Mouse (Mus musculus) cerebellum, adult 18-20 months (tissue): ENCODE measurements around the gene Cflar.
"Not testable (repeated sequence)": the region's sequence is repeated elsewhere in the genome, so short reads cannot be mapped to it uniquely, and the experiment has no call there.

Experiments
- DNase-seq, 2 experiments: peaks; one replicate each; pipeline ENCODE4 v3.0.0; 2021

Gene Cflar

DNA sequence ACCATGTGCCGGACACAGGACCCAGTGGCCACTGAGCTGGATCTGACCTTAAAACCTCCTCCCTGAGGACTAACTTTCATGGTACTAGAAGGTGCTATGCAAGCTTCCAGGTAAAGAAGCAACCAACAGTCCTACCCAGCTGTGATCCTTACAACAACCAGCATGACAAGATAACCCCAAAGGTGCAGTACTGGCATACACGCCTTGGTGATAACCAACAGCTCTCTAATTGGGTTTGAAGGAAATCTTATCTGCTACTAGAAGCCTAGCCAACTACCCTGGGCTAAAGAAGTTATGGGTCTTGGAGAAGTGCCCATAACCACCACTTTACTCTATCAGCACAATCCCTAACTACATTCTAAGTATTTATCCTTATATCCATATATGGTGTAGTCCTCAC, 75.0 kb downstream of the Cflar start:
- DNase-seq: no peak

GRCm38 (mm10) chr1:58788410-58788809, 77.1 kb downstream of the Cflar start:
- DNase-seq: no peak

DNA sequence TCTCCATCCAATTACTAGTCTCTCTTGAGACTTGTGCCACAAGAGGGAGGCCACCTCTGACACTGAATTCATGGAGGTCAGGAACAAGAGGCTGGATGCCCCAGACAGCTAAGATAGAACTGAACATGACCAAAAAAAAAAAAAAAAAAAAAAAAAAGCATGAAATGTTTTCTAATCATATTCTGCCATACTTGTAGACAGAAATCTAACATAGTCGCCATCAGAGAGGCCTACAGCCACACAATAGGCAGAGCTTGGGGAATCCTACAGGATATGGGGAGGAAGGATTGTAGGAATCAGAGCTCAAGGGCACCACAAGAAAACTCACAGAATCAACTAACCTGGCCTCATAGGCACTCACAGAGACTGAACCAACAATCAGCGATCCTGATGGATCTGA, 83.4 kb downstream of the Cflar start:
- DNase-seq: no peak

DNA sequence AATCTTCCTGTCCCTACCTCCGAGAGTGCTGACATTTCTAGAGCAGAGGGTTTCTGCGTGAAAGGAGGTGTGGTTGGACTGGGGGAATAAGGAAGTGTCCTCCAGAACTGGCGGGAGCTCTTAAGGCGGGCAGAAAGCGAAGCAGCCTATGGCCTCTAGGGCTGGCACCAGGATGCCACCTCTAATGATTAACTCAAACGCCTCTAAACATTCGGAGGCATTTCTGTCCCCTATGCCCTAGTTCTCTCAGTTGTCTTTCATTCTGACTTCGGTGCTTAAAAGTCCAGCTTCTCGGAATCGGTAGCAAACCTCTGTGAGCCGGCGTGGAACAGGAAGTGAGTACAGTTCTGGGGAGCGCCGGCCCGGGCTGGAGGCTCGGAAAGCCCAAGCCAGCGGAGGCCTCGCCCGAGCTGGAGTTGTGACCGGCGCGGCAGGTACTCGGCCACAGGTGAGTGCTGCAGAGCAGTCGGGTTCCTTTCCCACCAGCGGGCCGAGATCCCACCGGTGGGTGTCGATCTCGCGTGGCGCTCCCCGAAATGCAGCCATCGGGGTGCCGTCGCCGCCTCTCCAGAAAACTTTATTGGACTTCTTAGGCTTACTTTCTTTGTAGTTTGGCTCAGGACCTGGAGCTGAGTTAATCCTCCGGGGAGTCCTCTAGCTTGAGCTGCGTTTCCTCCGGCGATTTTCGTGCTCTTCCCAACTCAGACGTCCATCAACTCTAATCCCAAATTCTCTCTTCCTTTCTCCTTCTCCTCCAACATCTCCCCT, 84.2 kb downstream of the Cflar start, which contains the start of gene Casp8:
TSS of gene Casp8 (plus strand) at position 84 of the 768 bp plus-strand sequence.
- DNase-seq: no peak

GRCm38 (mm10) chr1:58796059-58796363, 84.7 kb downstream of the Cflar start:
- DNase-seq: no peak

GRCm38 (mm10) chr1:58796853-58797252, 85.5 kb downstream of the Cflar start:
- DNase-seq: no peak

DNA sequence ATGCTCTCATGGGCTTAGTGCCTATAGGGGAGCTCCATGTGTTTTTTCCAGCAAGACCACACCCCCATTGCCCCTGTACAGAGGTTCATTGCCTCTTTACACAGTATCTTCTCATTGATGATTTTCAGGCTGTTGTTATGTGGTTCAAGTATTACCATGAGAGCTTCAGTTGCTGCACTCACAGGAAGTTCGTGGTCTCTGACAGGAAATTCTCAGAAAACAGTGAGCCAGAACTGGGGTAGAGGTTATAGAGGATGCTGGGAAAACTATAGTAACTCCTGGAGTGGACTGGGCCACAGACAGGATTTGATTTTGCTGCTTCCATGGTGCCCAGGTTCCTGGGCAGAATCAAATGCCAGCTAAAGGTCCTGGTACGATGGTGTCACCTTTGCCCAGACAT, 86.1 kb downstream of the Cflar start:
- DNase-seq: no peak

- no peak for DNase-seq
Measured at GRCm38 (mm10) chr1:58798911-58799310, 87.6 kb downstream of the Cflar start.

GRCm38 (mm10) chr1:58800644-58801043, 89.3 kb downstream of the Cflar start:
- not testable (repeated sequence) for DNase-seq

DNA sequence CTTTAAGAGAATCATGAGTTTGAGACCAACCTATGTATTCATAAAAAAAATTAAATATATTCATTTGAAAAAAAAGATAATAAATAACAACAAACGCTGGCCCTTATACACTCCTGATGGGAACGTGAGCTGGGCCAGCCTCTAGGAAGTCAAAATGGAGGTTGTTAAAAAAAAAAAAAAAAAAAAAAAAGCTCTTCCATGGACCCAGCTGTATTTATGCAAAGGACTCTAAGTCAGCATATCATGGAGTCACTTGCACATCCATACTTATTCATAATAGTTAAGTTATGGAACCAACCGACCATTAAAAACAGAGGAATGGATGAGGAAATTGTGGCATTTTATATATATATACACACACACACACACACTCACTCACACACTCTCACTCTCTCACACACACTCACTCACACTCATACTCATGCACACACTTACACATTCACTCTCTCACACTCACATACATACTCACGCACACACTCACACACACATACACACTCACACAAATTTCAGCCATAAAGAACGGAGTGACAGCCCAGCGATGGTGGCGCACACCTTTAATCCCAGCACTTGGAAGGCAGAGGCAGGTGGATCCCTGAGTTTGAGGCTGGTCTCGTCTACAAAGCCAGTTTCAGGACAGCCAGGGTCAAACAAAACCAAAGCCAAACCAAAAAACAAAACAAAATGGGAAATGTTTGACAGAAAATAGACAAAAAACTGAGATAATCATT, 90.4 kb downstream of the Cflar start:
- no peak for DNase-seq

GRCm38 (mm10) chr1:58802322-58803273, 91.3 kb downstream of the Cflar start:
- no peak for DNase-seq

DNA sequence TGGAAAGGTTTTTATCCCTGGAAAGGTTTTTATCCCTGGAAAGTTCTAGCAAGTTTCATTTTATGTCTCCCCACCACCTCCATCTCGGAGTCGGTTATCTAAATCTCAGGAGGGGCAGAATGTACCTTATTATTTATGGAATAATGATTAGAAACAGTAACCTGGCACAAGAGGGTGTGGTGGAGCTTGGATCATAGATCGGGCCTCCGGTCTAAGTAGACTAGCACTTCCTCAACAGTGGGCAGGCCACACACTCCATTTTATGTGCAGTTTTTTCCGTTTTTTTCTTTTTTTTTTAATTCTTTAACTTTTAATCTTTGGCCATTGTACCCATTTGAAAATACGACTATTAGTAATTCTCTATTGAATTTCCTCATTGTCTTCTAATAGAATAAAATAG, 92.2 kb downstream of the Cflar start:
- DNase-seq: no peak

DNA sequence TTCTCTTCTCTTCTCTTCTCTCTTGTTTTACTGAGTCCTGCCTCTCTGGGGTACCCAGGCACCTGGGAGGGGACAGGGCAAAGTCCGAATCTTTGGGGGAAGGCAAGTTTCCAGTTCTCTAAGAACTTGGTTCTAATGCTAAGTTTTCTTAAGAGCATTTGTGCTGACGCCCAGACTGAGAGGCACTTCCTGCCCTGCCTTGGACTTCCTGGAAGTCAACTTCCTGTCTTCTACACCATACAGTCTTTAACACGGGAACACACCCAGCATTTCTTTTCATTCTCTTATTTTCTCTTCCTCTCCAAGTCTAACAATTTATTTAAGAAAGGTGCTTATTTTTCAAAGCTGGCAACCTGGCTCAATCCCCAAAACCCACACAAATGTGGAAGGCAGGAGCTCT, 95.3 kb downstream of the Cflar start:
- DNase-seq: no peak
